ENCODE assay signal across 14 mouse cellular contexts in the genomic region with DNA sequence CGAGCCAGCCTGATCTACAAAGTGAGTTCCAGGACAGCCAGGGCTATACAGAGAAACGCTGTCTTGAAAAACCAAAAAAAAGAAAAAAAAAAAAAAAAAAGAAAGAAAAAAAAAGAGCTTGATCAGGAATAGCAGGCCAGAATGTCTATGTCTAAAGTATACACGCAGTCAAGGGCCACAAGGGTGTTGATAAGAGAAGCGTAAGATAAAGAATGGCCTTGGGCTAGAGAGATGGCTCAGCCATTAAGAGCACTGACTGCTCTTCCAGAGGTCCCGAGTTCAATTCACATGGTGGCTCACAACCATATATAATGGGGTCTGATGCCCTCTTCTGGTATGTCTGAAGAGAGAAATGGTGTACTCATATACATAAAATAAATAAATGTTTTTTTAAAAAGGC. TPM values are rescaled to one million over a fixed set of nuclear protein-coding genes. Genes with fewer than 3 reads are reported as not detected.
"Had no signal": no experiment of that assay in that cellular context is flagged by ENCODE, and none has a peak within 500 bp of the region (broad histone marks: within the 10 kb centered on the region; RNA-seq: fewer than 3 reads in every experiment).

No protein-coding gene starts in this region.

RNA-seq across cellular contexts. Expression of gene Rnf222, which starts 56.8 kb away (rescaled TPM):
- total RNA-seq: gastrocnemius, adult 18-20 months; gastrocnemius, adult 2 months; gastrocnemius, postnatal 10 days; gastrocnemius, postnatal 14 days; gastrocnemius, postnatal 25 days; gastrocnemius, postnatal 36 days; granulocyte monocyte progenitor cell, adult 5-6 weeks had no signal
- polyA plus RNA-seq: embryonic facial prominence, embryonic 10.5 days; erythroblast, embryonic 14.5 days; forebrain, embryonic 11.5 days; forebrain, embryonic 14.5 days; forebrain, embryonic 15.5 days; forebrain, embryonic 16.5 days; forebrain, postnatal 0 days had no signal
